Mouse (Mus musculus) telencephalon, adult 2 months (tissue): ENCODE measurements around the gene Zdhhc23.

Experiments used
- DNase-seq: peaks from one replicate; pipeline ENCODE4 v3.0.0-alpha.2; 2011; ENCODE audit warnings: low read depth, low spot score

The Zdhhc23 gene

GRCm38 (mm10) chr16:43965781-43966389 is 13.7 kb downstream of the Zdhhc23 start:
- no peak for DNase-seq

GRCm38 (mm10) chr16:43963780-43964179 is 15.8 kb downstream of the Zdhhc23 start:
- DNase-seq: no peak

- no peak for DNase-seq
These were observed 16.3 kb downstream of the Zdhhc23 start for GRCm38 (mm10) chr16:43963291-43963690.

GRCm38 (mm10) chr16:43958038-43958437 is 21.6 kb downstream of the Zdhhc23 start:
- no peak for DNase-seq

GRCm38 (mm10) chr16:43954913-43955312 is 24.7 kb downstream of the Zdhhc23 start:
- DNase-seq: no peak

- no peak for DNase-seq
These were observed 28.0 kb downstream of the Zdhhc23 start for GRCm38 (mm10) chr16:43951591-43951990.

GRCm38 (mm10) chr16:43945869-43946268 is 33.7 kb downstream of the Zdhhc23 start:
- no peak for DNase-seq

- no peak for DNase-seq
These were observed 34.2 kb downstream of the Zdhhc23 start for GRCm38 (mm10) chr16:43945351-43945750.

GRCm38 (mm10) chr16:43940846-43941245 is 38.7 kb downstream of the Zdhhc23 start:
- DNase-seq: no peak

- DNase-seq: no peak
These were observed 43.7 kb downstream of the Zdhhc23 start for GRCm38 (mm10) chr16:43935892-43936291.

- DNase-seq: no peak
These were observed 44.2 kb downstream of the Zdhhc23 start for GRCm38 (mm10) chr16:43935367-43935766.

- no peak for DNase-seq
These were observed 44.7 kb downstream of the Zdhhc23 start for GRCm38 (mm10) chr16:43934856-43935255.

- DNase-seq: no peak
These were observed 46.5 kb downstream of the Zdhhc23 start for GRCm38 (mm10) chr16:43933041-43933440.

GRCm38 (mm10) chr16:43932319-43932718 is 47.3 kb downstream of the Zdhhc23 start:
- no peak for DNase-seq

GRCm38 (mm10) chr16:43931502-43931901 is 48.1 kb downstream of the Zdhhc23 start:
- DNase-seq: no peak

GRCm38 (mm10) chr16:43930577-43930976 is 49.0 kb downstream of the Zdhhc23 start:
- DNase-seq: no peak

GRCm38 (mm10) chr16:43926341-43926859 is 53.2 kb downstream of the Zdhhc23 start, which contains the start of gene Qtrt2:
Qtrt2 (minus strand) TSS chr16:43926809.
- DNase-seq: no peak

GRCm38 (mm10) chr16:43925846-43926245 is 53.7 kb downstream of the Zdhhc23 start:
- no peak for DNase-seq

GRCm38 (mm10) chr16:43925001-43925558 is 54.5 kb downstream of the Zdhhc23 start:
- no peak for DNase-seq

- DNase-seq: no peak
These were observed 57.0 kb downstream of the Zdhhc23 start for GRCm38 (mm10) chr16:43922630-43923029.

- DNase-seq: no peak
These were observed 57.6 kb downstream of the Zdhhc23 start for GRCm38 (mm10) chr16:43922024-43922423.

GRCm38 (mm10) chr16:43918867-43919266 is 60.7 kb downstream of the Zdhhc23 start:
- no peak for DNase-seq
